Mouse (Mus musculus) heart, embryonic 16.5 days (tissue): ENCODE results near the gene Anpep. TPM values are rescaled to one million over a fixed set of nuclear protein-coding genes. Genes with fewer than 3 reads are reported as not detected.
A peak's percentile ranks its signal among the peaks of the same experiment; 100 is the strongest.

Experiments
- ATAC-seq: fragments of 200-750 bp; cut with Nextera tagmentation; replicated peaks from 2 replicates; pipeline ENCODE4 v1.8.0; 2017; ENCODE audit warnings: moderate number of reproducible peaks; ENCODE audit not compliant: insufficient read depth, low FRiP score; ENCODE audit errors: extremely low read depth
- H3K27ac ChIP-seq: fragments of 300-500 bp; sonication (generic); 2 replicates; pipeline ENCODE4 v1.5.1; 2014; ENCODE audit warnings: mild to moderate bottlenecking, low read length, control low read depth, moderate library complexity
- H3K27me3 ChIP-seq: fragments of 300-500 bp; sonication (generic); 2 replicates; pipeline ENCODE4 v1.6.1; 2014; ENCODE audit warnings: low read length, mixed read lengths; ENCODE audit not compliant: control insufficient read depth, insufficient read depth
- H3K36me3 ChIP-seq: fragments of 300-500 bp; sonication (generic); 2 replicates; pipeline ENCODE4 v1.6.1; 2014; ENCODE audit not compliant: control insufficient read depth, insufficient read depth
- H3K4me1 ChIP-seq: fragments of 300-500 bp; sonication (generic); 2 replicates; pipeline ENCODE4 v1.6.1; 2014; ENCODE audit warnings: low read length, mixed read lengths; ENCODE audit not compliant: control insufficient read depth, insufficient read depth
- H3K4me2 ChIP-seq: fragments of 300-500 bp; sonication (generic); 2 replicates; pipeline ENCODE4 v1.6.1; 2014; ENCODE audit warnings: low read depth, mild to moderate bottlenecking, control low read depth, low read length
- H3K4me3 ChIP-seq: fragments of 300-500 bp; sonication (generic); 2 replicates; pipeline ENCODE4 v1.5.1; 2014; ENCODE audit warnings: mild to moderate bottlenecking, control low read depth, low read length
- H3K9ac ChIP-seq: fragments of 300-500 bp; sonication (generic); 2 replicates; pipeline ENCODE4 v1.6.1; 2014; ENCODE audit warnings: low read length, control low read depth
- H3K9me3 ChIP-seq: fragments of 300-500 bp; sonication (generic); replicated peaks from 2 replicates; pipeline ENCODE4 v1.6.1; 2016; ENCODE audit warnings: low read length; ENCODE audit not compliant: control insufficient read depth
- WGBS: fragments of 180-500 bp; shearing (Covaris S2); extraction: QIAGEN DNeasy Blood & Tissue Kit; methylation state at CpG from one replicate; pipeline ENCODE4 v1.1.7; 2014; 5-methylcytosine and 5-hydroxymethylcytosine counted together
- polyA plus RNA-seq: library from polyadenylated mRNA; unstranded; fragments of >200 nt; fragmentation: Nextera tagmentation; extraction: Ambion mirVana; gene quantifications from 2 replicates; pipeline ENCODE4 v1.2.1, GENCODE M21; 2015

The Anpep gene
- 9.1 and 19.1 TPM in 2 replicates for polyA plus RNA-seq

GRCm38 (mm10) chr7:79860811-79861210 lies at the start of gene Anpep:
TSS of gene Anpep (minus strand) at chr7:79861059.
- WGBS = 51% methylated on average over 9 of the region's 9 CpGs
- H3K4me3 ChIP-seq = no peak within 1 kb of the TSS
- no peak within 1 kb of the TSS for H3K4me2 ChIP-seq
- H3K4me1 ChIP-seq = peaks cover 2% of the 10 kb centered on the region; the same call in 1 of the 2 replicates
- ATAC-seq = no peak
- H3K9ac ChIP-seq = no peak within 1 kb of the TSS
- no peak within 1 kb of the TSS for H3K27ac ChIP-seq
- H3K9me3 ChIP-seq = no peaks in the 10 kb centered on the region
- no peaks in the 10 kb centered on the region for H3K27me3 ChIP-seq
- H3K36me3 ChIP-seq = no peaks in the 10 kb centered on the region

- no peak; the same call in 1 of the 2 replicates for ATAC-seq
- 64% methylated on average over 2 of the region's 2 CpGs for WGBS
- Histone ChIP-seq H3K27ac (no peak overlapping the region), H3K4me3 (no peak overlapping the region), H3K4me2 (no peak overlapping the region), H3K27me3 (no peaks in the 10 kb centered on the region), H3K9ac (no peak overlapping the region), H3K36me3 (peaks cover 22% of the 10 kb centered on the region; the same call in 1 of the 2 replicates), H3K9me3 (no peaks in the 10 kb centered on the region), H3K4me1 (no peaks in the 10 kb centered on the region)
Measured at GRCm38 (mm10) chr7:79907356-79907755, 46.5 kb upstream of the Anpep start.

- Histone ChIP-seq H3K27ac (no peak overlapping the region), H3K27me3 (no peaks in the 10 kb centered on the region), H3K9me3 (no peaks in the 10 kb centered on the region), H3K4me2 (no peak overlapping the region), H3K4me3 (no peak overlapping the region), H3K9ac (no peak overlapping the region), H3K36me3 (peaks cover 24% of the 10 kb centered on the region; the same call in 1 of the 2 replicates), H3K4me1 (no peaks in the 10 kb centered on the region)
- ATAC-seq = no peak
- 87% methylated on average over 3 of the region's 3 CpGs for WGBS
Measured at GRCm38 (mm10) chr7:79906914-79907313, 46.1 kb upstream of the Anpep start.

- Histone ChIP-seq H3K36me3 (peaks cover 24% of the 10 kb centered on the region; the same call in 1 of the 2 replicates), H3K4me3 (no peak overlapping the region), H3K9ac (no peak overlapping the region), H3K9me3 (no peaks in the 10 kb centered on the region), H3K27me3 (no peaks in the 10 kb centered on the region), H3K4me2 (no peak overlapping the region), H3K4me1 (no peaks in the 10 kb centered on the region), H3K27ac (no peak overlapping the region)
- no peak for ATAC-seq
- WGBS = 84% methylated on average over 4 of the region's 4 CpGs
Measured at GRCm38 (mm10) chr7:79905193-79905592, 44.3 kb upstream of the Anpep start.

GRCm38 (mm10) chr7:79903160-79903792 lies 42.4 kb upstream of the Anpep start:
- 60% methylated on average over 8 of the region's 8 CpGs for WGBS
- H3K36me3 ChIP-seq = peaks cover 16% of the 10 kb centered on the region; the same call in 1 of the 2 replicates

GRCm38 (mm10) chr7:79900753-79901152 lies 39.9 kb upstream of the Anpep start:
- no peak overlapping the region for H3K9ac ChIP-seq
- H3K9me3 ChIP-seq = no peaks in the 10 kb centered on the region
- H3K27me3 ChIP-seq = no peaks in the 10 kb centered on the region
- H3K4me2 ChIP-seq = no peak overlapping the region
- ATAC-seq = no peak
- no peak overlapping the region for H3K27ac ChIP-seq
- H3K4me3 ChIP-seq = no peak overlapping the region
- H3K36me3 ChIP-seq = peaks cover 7% of the 10 kb centered on the region; the same call in 1 of the 2 replicates
- no peaks in the 10 kb centered on the region for H3K4me1 ChIP-seq
- 88% methylated on average over 6 of the region's 6 CpGs for WGBS

More at GRCm38 (mm10) chr7:79903160-79903792, 42.4 kb upstream of the Anpep start:
- Histone ChIP-seq H3K4me2 (no peak overlapping the region), H3K27me3 (no peaks in the 10 kb centered on the region), H3K4me1 (no peaks in the 10 kb centered on the region), H3K9me3 (no peaks in the 10 kb centered on the region), H3K9ac (no peak overlapping the region), H3K4me3 (no peak overlapping the region), H3K27ac (no peak overlapping the region)
- ATAC-seq = no peak

GRCm38 (mm10) chr7:79895225-79895624 lies 34.4 kb upstream of the Anpep start:
- ATAC-seq = no peak

GRCm38 (mm10) chr7:79894790-79895189 lies 33.9 kb upstream of the Anpep start:
- H3K9ac ChIP-seq = no peak overlapping the region
- no peak overlapping the region for H3K4me2 ChIP-seq
- no peak overlapping the region for H3K4me3 ChIP-seq
- H3K27me3 ChIP-seq = no peaks in the 10 kb centered on the region
- WGBS = 91% methylated on average over 1 of the region's 1 CpGs
- no peaks in the 10 kb centered on the region for H3K9me3 ChIP-seq
- no peak for ATAC-seq
- H3K4me1 ChIP-seq = peaks cover 17% of the 10 kb centered on the region
- H3K27ac ChIP-seq = no peak overlapping the region
- H3K36me3 ChIP-seq = no peaks in the 10 kb centered on the region

More at GRCm38 (mm10) chr7:79895225-79895624, 34.4 kb upstream of the Anpep start:
- Histone ChIP-seq H3K9me3 (no peaks in the 10 kb centered on the region), H3K9ac (no peak overlapping the region), H3K4me2 (no peak overlapping the region), H3K27ac (no peak overlapping the region), H3K4me3 (no peak overlapping the region), H3K36me3 (no peaks in the 10 kb centered on the region), H3K27me3 (no peaks in the 10 kb centered on the region), H3K4me1 (peaks cover 17% of the 10 kb centered on the region)
- 69% methylated on average over 3 of the region's 3 CpGs for WGBS

- no peaks in the 10 kb centered on the region for H3K36me3 ChIP-seq
- H3K4me1 ChIP-seq = peaks cover 17% of the 10 kb centered on the region
- peak; percentile 28; the same call in 1 of the 2 replicates for ATAC-seq
- no peak overlapping the region for H3K9ac ChIP-seq
- H3K4me3 ChIP-seq = no peak overlapping the region
- H3K27ac ChIP-seq = no peak overlapping the region
- no peaks in the 10 kb centered on the region for H3K9me3 ChIP-seq
- no peak overlapping the region for H3K4me2 ChIP-seq
- WGBS = 53% methylated on average over 6 of the region's 6 CpGs
- H3K27me3 ChIP-seq = no peaks in the 10 kb centered on the region
Measured at GRCm38 (mm10) chr7:79892576-79893428, 31.9 kb upstream of the Anpep start.
